Mouse (Mus musculus) heart, postnatal 0 days (tissue): ENCODE results near the gene Olfr993. TPM values are rescaled to one million over a fixed set of nuclear protein-coding genes. Genes with fewer than 3 reads are reported as not detected.

Experiments used
- ATAC-seq: fragments of 200-750 bp; cut with Nextera tagmentation; 2 replicates; pipeline ENCODE4 v1.8.0; 2017; ENCODE audit warnings: low read depth, moderate number of reproducible peaks, moderate library complexity; ENCODE audit not compliant: insufficient read depth
- DNase-seq: peaks from one replicate; pipeline ENCODE4 v3.0.0-alpha.2; 2016; ENCODE audit warnings: low spot score
- H3K27ac ChIP-seq: fragments of 300-500 bp; sonication (generic); 2 replicates; pipeline ENCODE4 v1.5.1; 2014; ENCODE audit warnings: low read depth, mild to moderate bottlenecking
- H3K27me3 ChIP-seq: fragments of 300-500 bp; sonication (generic); 2 replicates; pipeline ENCODE4 v1.6.1; 2014; ENCODE audit warnings: low read length, mixed read lengths; ENCODE audit not compliant: control insufficient read depth, insufficient read depth
- H3K36me3 ChIP-seq: fragments of 300-500 bp; sonication (generic); replicated peaks from 2 replicates; pipeline ENCODE4 v1.6.1; 2014; ENCODE audit warnings: low read length, mixed read lengths; ENCODE audit not compliant: control insufficient read depth, insufficient read depth
- H3K4me1 ChIP-seq: fragments of 300-500 bp; sonication (generic); 2 replicates; pipeline ENCODE4 v1.6.1; 2014; ENCODE audit warnings: antibody characterized with exemption; ENCODE audit not compliant: control insufficient read depth, insufficient read depth
- H3K4me2 ChIP-seq: fragments of 300-500 bp; sonication (generic); 2 replicates; pipeline ENCODE4 v1.6.1; 2014; ENCODE audit warnings: low read depth, mild to moderate bottlenecking, low read length, moderate library complexity
- H3K4me3 ChIP-seq: fragments of 300-500 bp; sonication (generic); 2 replicates; pipeline ENCODE4 v1.5.1; 2014; ENCODE audit warnings: low read depth, low read length
- H3K9ac ChIP-seq: fragments of 300-500 bp; sonication (generic); replicated peaks from 2 replicates; pipeline ENCODE4 v1.6.1; 2014; ENCODE audit warnings: low read depth, low read length, mixed read lengths
- H3K9me3 ChIP-seq: fragments of 300-500 bp; sonication (generic); replicated peaks from 2 replicates; pipeline ENCODE4 v1.6.1; 2016; ENCODE audit warnings: low read length; ENCODE audit not compliant: control insufficient read depth
- CTCF ChIP-seq: IDR thresholded peaks from 2 replicates; pipeline ENCODE4 v1.5.1; 2016; ENCODE audit warnings: antibody characterized with exemption, control low read depth, low read depth
- EP300 ChIP-seq: IDR thresholded peaks from 2 replicates; pipeline ENCODE4 v1.6.1; 2016; ENCODE audit warnings: antibody characterized with exemption, low read depth
- WGBS: fragments of 180-500 bp; shearing (Covaris S2); extraction: QIAGEN DNeasy Blood & Tissue Kit; methylation state at CpG from one replicate; pipeline ENCODE4 v1.1.7; 2014; 5-methylcytosine and 5-hydroxymethylcytosine counted together
- polyA plus RNA-seq: library from polyadenylated mRNA; unstranded; fragments of >200 nt; fragmentation: Nextera tagmentation; extraction: Ambion mirVana; gene quantifications from 2 replicates; pipeline ENCODE4 v1.2.1, GENCODE M21; 2015
- total RNA-seq: library from RNA; depleted of rRNA; stranded (reverse); fragments of >200 nt; gene quantifications from 2 replicates; pipeline ENCODE4 v1.2.3, GENCODE M21; 2014; ENCODE audit warnings: low replicate concordance; rRNA removed

Olfr993 gene
- total RNA-seq (not detected in 2 replicates), polyA plus RNA-seq (not detected in 2 replicates)

DNA sequence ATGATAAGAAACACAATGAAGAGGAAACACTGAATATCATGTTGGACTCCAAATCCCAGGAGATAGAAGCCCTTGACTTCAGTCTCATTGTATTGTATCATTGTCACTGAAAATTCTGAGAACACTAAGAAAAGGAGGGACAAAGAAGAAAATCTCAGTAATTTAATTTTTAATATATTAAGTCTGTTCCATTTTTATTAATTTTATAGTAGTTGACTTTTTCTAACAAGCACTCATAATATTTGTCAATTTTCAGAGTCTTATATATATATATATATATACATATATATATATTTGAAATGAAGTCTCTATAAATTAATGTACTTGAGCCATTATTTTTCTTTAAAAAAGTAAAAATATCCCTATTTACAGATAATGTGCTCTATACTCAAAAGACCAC, at the start of gene Olfr993:
Gene Olfr993 (minus strand): TSS at position 101 of the 400 bp plus-strand sequence.
- Histone ChIP-seq H3K4me1 (no peaks in the 10 kb centered on the region), H3K4me3 (no peak within 1 kb of the TSS), H3K27me3 (no peaks in the 10 kb centered on the region), H3K27ac (no peak within 1 kb of the TSS), H3K4me2 (no peak within 1 kb of the TSS), H3K36me3 (no peaks in the 10 kb centered on the region), H3K9me3 (no peaks in the 10 kb centered on the region), H3K9ac (no peak within 1 kb of the TSS)
- DNase-seq, result no peak
- TF ChIP-seq CTCF (no peak), EP300 (no peak)
- ATAC-seq, result no peak

DNA sequence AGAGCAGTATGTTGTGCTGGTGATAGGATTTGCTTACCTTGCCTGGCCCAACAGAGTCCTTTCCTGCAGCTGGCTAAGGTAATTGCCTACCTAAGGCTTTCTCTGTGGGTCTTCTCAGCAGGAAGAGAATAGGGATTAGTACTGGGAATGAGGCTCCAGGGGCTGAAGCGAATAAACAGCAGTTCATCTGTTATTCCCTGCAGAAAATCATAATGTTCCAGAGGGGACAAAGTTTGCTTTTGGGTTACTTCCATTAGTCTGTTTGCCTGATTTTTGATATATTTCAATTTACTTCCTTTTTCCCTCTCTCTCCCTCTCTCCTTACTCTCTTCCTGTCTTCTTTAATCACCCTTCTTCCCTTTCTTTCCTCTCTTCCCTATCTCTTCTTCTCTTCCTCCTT, 28.9 kb upstream of the Olfr993 start, which contains the start of gene Olfr995:
Gene Olfr995 (minus strand): TSS at position 101 of the 400 bp plus-strand sequence.
- Histone ChIP-seq H3K27me3 (no peaks in the 10 kb centered on the region), H3K4me1 (no peaks in the 10 kb centered on the region), H3K9ac (no peak within 1 kb of the TSS), H3K4me3 (no peak within 1 kb of the TSS), H3K4me2 (no peak within 1 kb of the TSS), H3K36me3 (no peaks in the 10 kb centered on the region), H3K9me3 (no peaks in the 10 kb centered on the region), H3K27ac (no peak within 1 kb of the TSS)
- ATAC-seq (no peak), DNase-seq (no peak)
- TF ChIP-seq EP300, result no peak
- TF ChIP-seq CTCF, result no peak
- WGBS, result 39% methylated on average over 1 of the region's 1 CpGs

DNA sequence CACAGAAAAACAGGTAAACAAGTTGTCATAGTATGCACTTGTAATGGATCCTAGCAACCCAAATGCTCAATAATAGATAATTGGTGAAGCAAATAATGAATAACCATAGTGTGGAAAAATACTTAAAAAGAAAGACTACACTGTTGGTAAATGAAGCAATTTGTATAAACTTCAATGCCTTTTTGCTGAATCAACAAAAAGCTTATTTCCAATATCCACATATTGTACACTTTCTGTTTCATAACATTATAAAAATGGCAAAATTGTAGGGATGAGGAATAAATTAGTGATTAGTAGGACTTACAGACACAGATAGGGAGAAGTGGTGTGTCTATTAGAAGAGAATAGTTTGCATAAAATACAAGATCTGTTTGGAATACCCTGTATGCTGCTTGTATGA, 27.9 kb upstream of the Olfr993 start:
- TF ChIP-seq CTCF (no peak), EP300 (no peak)
- no peak for ATAC-seq

DNA sequence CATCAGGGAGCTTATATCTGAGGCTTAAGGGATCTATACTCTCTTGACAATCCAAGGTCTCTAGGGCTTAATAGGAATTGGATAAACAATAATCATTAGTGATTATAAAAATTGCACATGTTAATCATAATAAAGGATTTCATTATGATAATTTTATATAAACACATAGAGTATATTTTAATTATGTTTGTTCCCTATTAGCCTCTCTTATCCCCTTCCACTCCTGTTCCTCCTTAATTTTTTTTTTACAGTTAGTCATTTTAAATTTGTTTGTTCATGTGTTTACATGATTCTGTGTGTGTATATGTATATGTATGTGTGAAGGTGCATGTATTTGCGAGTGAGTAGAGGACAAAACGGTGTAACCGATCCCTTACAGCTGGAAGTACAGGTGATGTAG, 21.7 kb upstream of the Olfr993 start, which contains the start of gene Olfr994:
Gene Olfr994 (minus strand): TSS at position 101 of the 400 bp plus-strand sequence.
- Histone ChIP-seq H3K27ac (no peak within 1 kb of the TSS), H3K9me3 (no peaks in the 10 kb centered on the region), H3K4me2 (no peak within 1 kb of the TSS), H3K4me1 (no peaks in the 10 kb centered on the region), H3K9ac (no peak within 1 kb of the TSS), H3K4me3 (no peak within 1 kb of the TSS), H3K27me3 (no peaks in the 10 kb centered on the region), H3K36me3 (no peaks in the 10 kb centered on the region)
- DNase-seq, result no peak
- no peak for ATAC-seq
- TF ChIP-seq EP300 (no peak), CTCF (no peak)
- 86% methylated on average over 3 of the region's 3 CpGs for WGBS

More for the DNA sequence above, 27.9 kb upstream of the Olfr993 start:
- no peak for DNase-seq
- Histone ChIP-seq H3K36me3 (no peaks in the 10 kb centered on the region), H3K4me2 (no peak overlapping the region), H3K4me3 (no peak overlapping the region), H3K9ac (no peak overlapping the region), H3K27ac (no peak overlapping the region), H3K4me1 (no peaks in the 10 kb centered on the region), H3K9me3 (no peaks in the 10 kb centered on the region), H3K27me3 (no peaks in the 10 kb centered on the region)

DNA sequence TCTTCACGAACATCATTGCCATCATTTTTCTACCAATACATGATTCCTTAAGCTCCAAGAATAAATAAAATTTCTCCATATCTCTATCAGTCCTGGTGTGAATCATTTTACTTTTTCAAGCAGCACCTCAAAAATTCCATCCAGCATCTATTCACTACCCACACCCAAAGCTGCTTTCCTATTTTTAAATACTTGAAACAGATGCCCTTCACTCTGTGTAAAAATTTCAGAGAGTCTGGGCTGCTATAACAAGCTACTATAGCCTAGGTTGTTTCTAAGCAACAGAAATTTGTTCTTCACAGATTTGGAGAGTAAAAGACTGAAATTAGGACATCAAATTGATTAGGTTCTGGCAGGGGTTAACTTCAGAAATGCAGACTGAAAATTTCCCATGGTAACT, 11.2 kb upstream of the Olfr993 start:
- H3K36me3 ChIP-seq, result no peaks in the 10 kb centered on the region
- ATAC-seq (no peak), DNase-seq (no peak)
- WGBS, result 60% methylated on average over 1 of the region's 1 CpGs
- no peaks in the 10 kb centered on the region for H3K4me1 ChIP-seq
- no peak overlapping the region for H3K4me3 ChIP-seq
- H3K27ac ChIP-seq, result no peak overlapping the region
- no peak overlapping the region for H3K4me2 ChIP-seq
- TF ChIP-seq EP300 (no peak), CTCF (no peak)
- H3K27me3 ChIP-seq, result no peaks in the 10 kb centered on the region
- no peak overlapping the region for H3K9ac ChIP-seq
- no peaks in the 10 kb centered on the region for H3K9me3 ChIP-seq

DNA sequence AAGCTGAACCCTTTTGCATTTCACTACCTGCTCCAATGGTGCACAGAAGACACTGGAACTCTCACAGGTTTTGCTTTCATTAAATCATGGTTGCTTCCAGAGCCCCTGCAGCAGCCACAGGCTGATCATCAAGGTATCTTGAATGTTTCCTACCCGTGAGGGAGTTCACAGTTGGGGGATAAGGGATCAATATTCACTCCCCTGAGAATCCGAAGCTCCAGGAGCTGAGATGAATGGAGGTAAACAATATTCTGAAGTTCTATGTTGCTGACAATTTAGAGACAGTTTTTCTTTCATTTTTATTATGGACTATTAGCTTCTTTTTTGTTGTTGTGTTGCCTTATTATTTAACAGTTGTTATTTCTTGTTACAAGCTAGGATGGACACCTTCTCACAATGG, 5.3 kb downstream of the Olfr993 start, which contains the start of gene Olfr992:
Gene Olfr992 (minus strand): TSS at position 101 of the 400 bp plus-strand sequence.
- no peaks in the 10 kb centered on the region for H3K27me3 ChIP-seq
- DNase-seq (no peak), ATAC-seq (no peak)
- H3K4me2 ChIP-seq, result no peak within 1 kb of the TSS
- no peak within 1 kb of the TSS for H3K9ac ChIP-seq
- 40% methylated on average over 2 of the region's 2 CpGs for WGBS
- H3K9me3 ChIP-seq, result no peaks in the 10 kb centered on the region
- H3K4me3 ChIP-seq, result no peak within 1 kb of the TSS
- TF ChIP-seq CTCF, result no peak
- TF ChIP-seq EP300, result no peak
- H3K36me3 ChIP-seq, result no peaks in the 10 kb centered on the region
- H3K4me1 ChIP-seq, result no peaks in the 10 kb centered on the region
- no peak within 1 kb of the TSS for H3K27ac ChIP-seq

Other genes starting within 250 kb of the Olfr993 start
- gene Lrrc55, start 217.7 kb downstream of the Olfr993 start, total RNA-seq, result 0.35 and 0.38 TPM in 2 replicates
- 0.40 and 0.52 TPM in 2 replicates for gene Lrrc55, start 217.7 kb downstream of the Olfr993 start, polyA plus RNA-seq
- not detected in 2 replicates for gene Olfr987, start 75.6 kb downstream of the Olfr993 start, total RNA-seq
- gene Olfr987, start 75.6 kb downstream of the Olfr993 start, polyA plus RNA-seq, result not detected in 2 replicates
- not detected in 2 replicates for gene Olfr988, start 51.6 kb downstream of the Olfr993 start, total RNA-seq
- not detected in 2 replicates for gene Olfr988, start 51.6 kb downstream of the Olfr993 start, polyA plus RNA-seq
- gene Olfr992, start 5.4 kb downstream of the Olfr993 start, total RNA-seq, result not detected in 2 replicates
- gene Olfr992, start 5.4 kb downstream of the Olfr993 start, polyA plus RNA-seq, result not detected in 2 replicates
- gene Olfr994, start 21.6 kb upstream of the Olfr993 start, total RNA-seq, result not detected in 2 replicates
- gene Olfr994, start 21.6 kb upstream of the Olfr993 start, polyA plus RNA-seq, result not detected in 2 replicates
- not detected in 2 replicates for gene Olfr995, start 28.8 kb upstream of the Olfr993 start, total RNA-seq
- not detected in 2 replicates for gene Olfr995, start 28.8 kb upstream of the Olfr993 start, polyA plus RNA-seq
- not detected in 2 replicates for gene 4833423E24Rik, start 104.1 kb upstream of the Olfr993 start, total RNA-seq
- gene 4833423E24Rik, start 104.1 kb upstream of the Olfr993 start, polyA plus RNA-seq, result not detected in 2 replicates
- gene Olfr996, start 164.3 kb upstream of the Olfr993 start, total RNA-seq, result not detected in 2 replicates
- gene Olfr996, start 164.3 kb upstream of the Olfr993 start, polyA plus RNA-seq, result not detected in 2 replicates
- not detected in 2 replicates for gene Olfr998, start 174.1 kb upstream of the Olfr993 start, total RNA-seq
- not detected in 2 replicates for gene Olfr998, start 174.1 kb upstream of the Olfr993 start, polyA plus RNA-seq
- gene Olfr1000, start 197.0 kb upstream of the Olfr993 start, total RNA-seq, result not detected in 2 replicates
- gene Olfr1000, start 197.0 kb upstream of the Olfr993 start, polyA plus RNA-seq, result not detected in 2 replicates
- gene Olfr1002, start 235.8 kb upstream of the Olfr993 start, total RNA-seq, result not detected in 2 replicates
- gene Olfr1002, start 235.8 kb upstream of the Olfr993 start, polyA plus RNA-seq, result not detected in 2 replicates
- not detected in 2 replicates for gene Olfr154, start 249.6 kb upstream of the Olfr993 start, total RNA-seq
- not detected in 2 replicates for gene Olfr154, start 249.6 kb upstream of the Olfr993 start, polyA plus RNA-seq